ENCODE assay signal across 26 mouse cellular contexts in genomic region chr11:113330061-113330591, GRCm38 (mm10).
A peak's percentile ranks its signal among the peaks of the same experiment; 100 is the strongest.
DNase-seq lines count a peak whose midpoint lies in the region; ATAC-seq and TF ChIP-seq lines count a peak whose summit lies in the region.
"Had no signal": no experiment of that assay in that cellular context is flagged by ENCODE, and none has a peak within 500 bp of the region (broad histone marks: within the 10 kb centered on the region; RNA-seq: fewer than 3 reads in every experiment).

No protein-coding gene starts in this region.

- no peaks in the 10 kb centered on the region for H3K9me3 ChIP-seq in hindbrain, embryonic 11.5 days (ENCODE audit: control insufficient read depth, low read length)
- H3K9me3 ChIP-seq in hindbrain, embryonic 14.5 days (ENCODE audit: control insufficient read depth, low read length) = no peaks in the 10 kb centered on the region
- H3K9me3 ChIP-seq in lung, postnatal 0 days (ENCODE audit: low read length) = no peaks in the 10 kb centered on the region
- H3K9me3 ChIP-seq: liver, embryonic 15.5 days had no signal

- TF ChIP-seq EP300 in lung, postnatal 0 days (IDR thresholded peaks at IDR 0.05) = peak; percentile 58; the same call in 1 of the 2 replicates

- no peak for ATAC-seq in hindbrain, embryonic 11.5 days (ENCODE audit: low FRiP score)
- no peak for ATAC-seq in hindbrain, embryonic 14.5 days (ENCODE audit: low FRiP score)
- ATAC-seq in lung, postnatal 0 days = peak; percentile 48
- ATAC-seq: activated CD4-positive, CD25-positive, alpha-beta regulatory T cell, adult 4 months; CD4-positive, CD25-positive, alpha-beta regulatory T cell, adult 4 months; forebrain, embryonic 14.5 days; intestine, postnatal 0 days had no signal

- H3K4me1 ChIP-seq in hindbrain, embryonic 11.5 days (replicated peaks; ENCODE audit: control insufficient read depth, insufficient read depth, low read length) = peaks cover 4% of the 10 kb centered on the region; the same call in 1 of the 2 replicates
- H3K4me1 ChIP-seq in hindbrain, embryonic 14.5 days (replicated peaks; ENCODE audit: control insufficient read depth, insufficient read depth, low read length) = peaks cover 15% of the 10 kb centered on the region
- H3K4me1 ChIP-seq in lung, postnatal 0 days (ENCODE audit: insufficient read depth, low read depth, low read length) = peaks cover 4% of the 10 kb centered on the region; the same call in 1 of the 2 replicates
- H3K4me1 ChIP-seq in lung, adult 2 months (ENCODE audit: control insufficient read depth, insufficient read depth, low read length) = 0 out of 2 replicates have a peak, but pooled peaks cover 2% of the 10 kb centered on the region
- H3K4me1 ChIP-seq: liver, embryonic 15.5 days had no signal

- TF ChIP-seq POLR2A in lung, adult 2 months (IDR thresholded peaks at IDR 0.05; ENCODE audit: borderline replicate concordance, extremely low read depth, low read depth, low read length) = no peak
- no peak for TF ChIP-seq POLR2A in brain, embryonic 14.5 days (IDR thresholded peaks at IDR 0.05; ENCODE audit: borderline replicate concordance, extremely low read depth, insufficient read depth, insufficient read length, poor library complexity, severe bottlenecking)

- no peak overlapping the region for H3K4me3 ChIP-seq in hindbrain, embryonic 11.5 days (ENCODE audit: low read depth, low read length)
- H3K4me3 ChIP-seq in hindbrain, embryonic 14.5 days (replicated peaks; ENCODE audit: low read length) = no peak overlapping the region
- H3K4me3 ChIP-seq in lung, postnatal 0 days (ENCODE audit: low read depth, low read length) = no peak overlapping the region
- H3K4me3 ChIP-seq in lung, adult 2 months (replicated peaks; ENCODE audit: extremely low read depth, low read depth, low read length) = no peak overlapping the region
- H3K4me3 ChIP-seq: liver, embryonic 15.5 days had no signal

- no peaks in the 10 kb centered on the region for H3K36me3 ChIP-seq in hindbrain, embryonic 11.5 days (ENCODE audit: control insufficient read depth, insufficient read depth, low read length)
- no peaks in the 10 kb centered on the region for H3K36me3 ChIP-seq in hindbrain, embryonic 14.5 days (replicated peaks; ENCODE audit: control insufficient read depth, insufficient read depth)
- H3K36me3 ChIP-seq in lung, postnatal 0 days (ENCODE audit: insufficient read depth, low read length) = no peaks in the 10 kb centered on the region
- H3K36me3 ChIP-seq: liver, embryonic 15.5 days had no signal

- H3K27me3 ChIP-seq in hindbrain, embryonic 11.5 days (ENCODE audit: control insufficient read depth, insufficient read depth, low read length) = no peaks in the 10 kb centered on the region
- H3K27me3 ChIP-seq in hindbrain, embryonic 14.5 days (ENCODE audit: control insufficient read depth, insufficient read depth, low read length) = no peaks in the 10 kb centered on the region
- H3K27me3 ChIP-seq in lung, postnatal 0 days (replicated peaks; ENCODE audit: insufficient read depth, low read length) = no peaks in the 10 kb centered on the region
- H3K27me3 ChIP-seq: liver, embryonic 15.5 days had no signal

- H3K9ac ChIP-seq in hindbrain, embryonic 11.5 days (ENCODE audit: low read depth, low read length) = no peak overlapping the region
- no peak overlapping the region for H3K9ac ChIP-seq in hindbrain, embryonic 14.5 days
- H3K9ac ChIP-seq in lung, postnatal 0 days (replicated peaks; ENCODE audit: low read depth) = no peak overlapping the region
- H3K9ac ChIP-seq: liver, embryonic 15.5 days had no signal

- peak; percentile 40 for DNase-seq in hindbrain, embryonic 11.5 days (ENCODE audit: low spot score)
- no peak for DNase-seq in hindbrain, embryonic 14.5 days (ENCODE audit: low spot score)
- peak; percentile 69 for DNase-seq in lung, postnatal 0 days (ENCODE audit: low spot score)
- DNase-seq in lung, adult 2 months = no peak
- peak; percentile 63 for DNase-seq in MN1 (ENCODE audit: low spot score)
- DNase-seq in brain, embryonic 14.5 days (ENCODE audit: low read depth) = peak; percentile 57
- no peak for DNase-seq in cerebellum, postnatal 10 days
- DNase-seq: adrenal gland, adult 2 months; adrenal gland, postnatal 36 days; cerebellum, adult 8-10 months; cerebellum, postnatal 36 days; gastrocnemius, postnatal 25 days; heart, adult 11 months; heart, postnatal 4 days; kidney, postnatal 14 days; layer of hippocampus, adult 9-11 months; liver; right cerebral cortex, postnatal 4 days; thymus, adult 2 months; thymus, postnatal 36 days had no signal

- 66% methylated on average over 13 of the region's 13 CpGs for WGBS in hindbrain, embryonic 11.5 days
- 40% methylated on average over 13 of the region's 13 CpGs for WGBS in hindbrain, embryonic 14.5 days
- WGBS in lung, postnatal 0 days = 54% methylated on average over 13 of the region's 13 CpGs
- WGBS in lung, adult 2 months = 64% methylated on average over 13 of the region's 13 CpGs

- no peak overlapping the region for H3K4me2 ChIP-seq in hindbrain, embryonic 11.5 days (replicated peaks; ENCODE audit: low read depth, low read length)
- H3K4me2 ChIP-seq in hindbrain, embryonic 14.5 days (replicated peaks) = no peak overlapping the region
- H3K4me2 ChIP-seq in lung, postnatal 0 days (replicated peaks; ENCODE audit: low read depth, low read length) = no peak overlapping the region
- H3K4me2 ChIP-seq: heart, embryonic 11.5 days; liver, embryonic 15.5 days had no signal

- H3K27ac ChIP-seq in hindbrain, embryonic 11.5 days (ENCODE audit: low read depth, low read length) = peak overlapping the region; percentile 54; the same call in 1 of the 2 replicates
- no peak overlapping the region for H3K27ac ChIP-seq in hindbrain, embryonic 14.5 days
- H3K27ac ChIP-seq in lung, postnatal 0 days (ENCODE audit: low read length) = no peak overlapping the region
- H3K27ac ChIP-seq: liver, embryonic 15.5 days had no signal

- TF ChIP-seq CTCF in lung, postnatal 0 days (IDR thresholded peaks at IDR 0.05) = no peak
- no peak for TF ChIP-seq CTCF in lung, adult 2 months (IDR thresholded peaks at IDR 0.05; ENCODE audit: insufficient read depth, low read length)
- no peak for TF ChIP-seq CTCF in brain, embryonic 14.5 days (IDR thresholded peaks at IDR 0.05; ENCODE audit: borderline replicate concordance, extremely low read depth, insufficient read depth, insufficient read length)

Comparison
In these comparisons a context has a peak if more than half of its experiments do, and no peak if none do; other contexts are left out.
1. DNase-seq: peak in hindbrain, embryonic 11.5 days (single experiment), lung, postnatal 0 days (single experiment), MN1 (single experiment) and brain, embryonic 14.5 days (single experiment); none in hindbrain, embryonic 14.5 days (single experiment), lung, adult 2 months (single experiment) and cerebellum, postnatal 10 days (0 of 2).